Mouse (Mus musculus): ENCODE results near the gene Stat5a.

Stat5a gene

GRCm38 (mm10) chr11:100858935-100859578, at the start of gene Stat5a:
TSS of gene Stat5a (plus strand) at chr11:100859351.
- 0 out of 2 replicates have a peak, but pooled peaks have one; percentile 20 for ATAC-seq (ENCODE audit: insufficient number of reproducible peaks, low FRiP score, low TSS enrichment)

DNA sequence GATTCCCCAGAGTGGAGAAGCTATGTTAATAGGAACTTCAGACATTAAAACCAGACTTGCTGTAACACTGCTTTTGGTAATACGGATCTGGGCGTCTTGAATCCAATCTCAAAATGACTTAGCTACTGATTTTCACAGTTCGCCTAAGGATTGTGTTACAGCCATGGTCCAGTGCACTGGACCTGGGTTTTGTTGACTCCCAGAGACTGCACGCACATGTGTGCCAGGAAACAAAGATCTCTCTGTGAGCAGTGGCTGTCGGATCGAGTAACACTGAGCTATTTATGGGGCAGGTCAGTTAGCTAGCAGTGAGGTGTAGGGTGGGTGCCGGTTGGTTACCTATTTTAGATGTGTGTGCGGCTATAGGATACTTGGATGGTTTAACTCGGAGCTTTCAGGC, 48.6 kb upstream of the Stat5a start:
- no peak for ATAC-seq (ENCODE audit: insufficient number of reproducible peaks, low FRiP score, low TSS enrichment)

DNA sequence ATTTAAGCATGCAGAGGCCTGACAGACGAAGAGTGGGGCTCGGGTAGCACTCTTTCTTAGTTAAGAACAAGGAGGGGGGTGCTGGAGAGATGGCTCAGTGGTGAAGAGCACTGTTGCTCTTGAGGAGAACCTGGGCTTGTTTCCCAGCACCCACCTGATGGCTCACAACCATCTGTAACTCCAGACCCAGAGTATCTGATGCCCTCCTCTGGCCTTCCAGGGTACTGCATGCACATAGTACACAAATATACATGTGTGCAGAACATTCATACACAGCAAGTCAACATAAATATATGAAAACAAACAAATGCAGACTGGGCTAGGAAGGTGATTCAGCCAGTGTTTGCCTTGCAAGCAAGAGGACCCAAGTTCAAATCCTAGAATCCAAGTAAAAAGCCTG, 48.0 kb upstream of the Stat5a start:
- no peak for ATAC-seq (ENCODE audit: insufficient number of reproducible peaks, low FRiP score, low TSS enrichment)

- no peak for ATAC-seq (ENCODE audit: insufficient number of reproducible peaks, low FRiP score, low TSS enrichment)
Measured at GRCm38 (mm10) chr11:100814498-100814897, 44.7 kb upstream of the Stat5a start.

- no peak for ATAC-seq (ENCODE audit: insufficient number of reproducible peaks, low FRiP score, low TSS enrichment)
Measured at GRCm38 (mm10) chr11:100816342-100816741, 42.8 kb upstream of the Stat5a start.

DNA sequence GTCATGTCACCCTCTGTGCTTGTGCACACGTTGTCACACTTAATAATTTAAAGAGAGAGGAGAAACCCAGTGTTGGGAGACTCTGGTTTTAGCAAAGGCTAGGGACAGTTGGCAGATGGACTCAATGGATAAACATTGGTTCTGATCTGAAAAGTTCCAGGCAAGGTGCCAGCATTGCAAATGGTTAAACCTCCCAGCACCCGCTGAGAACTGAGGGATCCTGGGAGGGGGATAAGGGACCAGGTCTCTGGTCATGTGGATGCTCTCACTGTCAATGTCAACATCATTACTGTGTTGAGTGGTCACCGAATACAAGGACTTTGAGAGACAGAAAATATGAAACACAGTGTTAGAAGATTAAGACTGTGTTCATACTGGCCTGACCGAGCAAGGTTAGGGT, 42.4 kb upstream of the Stat5a start:
- no peak; the same call in 1 of the 2 replicates for ATAC-seq (ENCODE audit: insufficient number of reproducible peaks, low FRiP score, low TSS enrichment)

DNA sequence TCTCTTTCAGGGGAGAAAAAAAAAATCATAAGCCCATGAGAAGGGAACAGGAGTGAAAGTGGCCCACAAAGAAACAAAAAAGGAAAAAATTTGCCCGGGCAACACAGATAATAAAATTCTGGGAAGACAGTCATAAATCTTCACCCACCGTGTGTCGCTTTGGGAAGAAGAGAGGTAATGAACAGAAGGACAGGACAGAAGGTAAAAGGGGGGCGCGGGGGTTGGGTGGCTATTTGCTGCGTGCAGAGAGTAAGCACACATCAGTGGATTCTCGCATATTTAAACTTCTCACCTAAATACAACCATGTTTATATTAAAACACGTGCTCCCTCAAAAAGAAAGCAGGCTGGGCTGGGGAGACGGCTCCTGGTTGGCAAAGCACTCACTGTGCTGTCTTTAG, 41.8 kb upstream of the Stat5a start:
- no peak for ATAC-seq (ENCODE audit: insufficient number of reproducible peaks, low FRiP score, low TSS enrichment)

- no peak for ATAC-seq (ENCODE audit: insufficient number of reproducible peaks, low FRiP score, low TSS enrichment)
Measured at GRCm38 (mm10) chr11:100818359-100819012, 40.7 kb upstream of the Stat5a start.

GRCm38 (mm10) chr11:100819048-100819447, 40.1 kb upstream of the Stat5a start:
- no peak for ATAC-seq (ENCODE audit: insufficient number of reproducible peaks, low FRiP score, low TSS enrichment)

- no peak for ATAC-seq (ENCODE audit: insufficient number of reproducible peaks, low FRiP score, low TSS enrichment)
Measured at GRCm38 (mm10) chr11:100819626-100820025, 39.5 kb upstream of the Stat5a start.

GRCm38 (mm10) chr11:100820047-100820446, 39.1 kb upstream of the Stat5a start:
- ATAC-seq (ENCODE audit: insufficient number of reproducible peaks, low FRiP score, low TSS enrichment) = no peak

- ATAC-seq (ENCODE audit: insufficient number of reproducible peaks, low FRiP score, low TSS enrichment) = no peak
Measured at GRCm38 (mm10) chr11:100821605-100822220, 37.4 kb upstream of the Stat5a start.

GRCm38 (mm10) chr11:100822365-100822764, 36.8 kb upstream of the Stat5a start:
- no peak for ATAC-seq (ENCODE audit: insufficient number of reproducible peaks, low FRiP score, low TSS enrichment)

DNA sequence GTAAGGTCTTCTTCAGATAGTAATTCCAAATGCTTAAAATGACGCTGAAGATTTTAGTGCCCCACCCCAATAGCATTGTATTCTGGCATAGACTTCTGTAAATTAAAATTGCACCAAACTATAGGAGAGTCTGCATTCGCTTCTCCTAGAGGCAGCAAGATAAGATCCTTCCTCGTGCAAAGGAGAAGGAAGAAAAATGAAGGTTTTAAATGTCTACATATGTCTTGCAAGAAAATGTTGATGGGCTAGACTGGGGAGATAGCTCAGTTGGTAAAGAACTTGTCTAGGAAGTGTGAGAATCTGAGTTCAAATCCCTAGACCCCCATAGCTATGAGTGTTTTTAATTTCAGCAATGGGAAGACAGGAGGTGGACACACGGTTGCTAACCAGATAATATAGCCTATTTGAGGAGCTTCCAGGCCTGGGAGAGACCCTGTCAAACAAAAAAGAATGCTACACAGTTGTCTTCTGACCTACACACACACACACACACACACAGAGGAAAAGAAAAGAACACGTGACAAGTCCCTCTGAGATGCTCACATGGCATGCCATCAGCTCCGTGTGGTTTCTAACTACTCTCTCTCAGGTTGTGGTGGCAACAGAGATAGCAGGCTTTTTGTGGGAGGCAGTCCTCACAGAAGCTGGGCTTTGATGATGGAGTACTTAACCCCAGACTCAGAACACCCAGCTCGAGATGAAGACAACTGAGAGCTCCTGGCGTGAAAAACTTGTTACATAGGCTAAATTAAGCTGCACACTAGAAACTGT, 35.4 kb upstream of the Stat5a start:
- no peak for ATAC-seq (ENCODE audit: insufficient number of reproducible peaks, low FRiP score, low TSS enrichment)

DNA sequence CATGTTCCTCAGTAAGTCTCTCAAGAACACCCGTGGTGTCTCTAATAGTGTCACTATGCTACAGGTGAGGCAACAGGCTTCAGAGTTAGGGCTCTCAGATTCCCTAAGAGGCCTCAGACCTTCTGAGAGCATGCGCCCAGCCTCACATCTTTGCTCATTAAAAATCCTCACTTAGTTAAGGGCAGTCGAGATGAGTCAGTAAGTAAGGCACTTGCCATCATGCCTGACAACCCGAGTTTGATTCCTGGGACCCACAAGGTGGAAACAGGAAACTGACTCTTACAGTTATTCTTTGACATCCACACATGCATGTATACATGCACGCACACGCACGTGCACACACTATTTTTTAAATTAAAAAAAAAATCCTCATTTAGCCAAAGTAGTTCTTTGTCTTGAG, 34.7 kb upstream of the Stat5a start:
- ATAC-seq (ENCODE audit: insufficient number of reproducible peaks, low FRiP score, low TSS enrichment) = no peak

- no peak for ATAC-seq (ENCODE audit: insufficient number of reproducible peaks, low FRiP score, low TSS enrichment)
Measured at GRCm38 (mm10) chr11:100825451-100825850, 33.7 kb upstream of the Stat5a start.

DNA sequence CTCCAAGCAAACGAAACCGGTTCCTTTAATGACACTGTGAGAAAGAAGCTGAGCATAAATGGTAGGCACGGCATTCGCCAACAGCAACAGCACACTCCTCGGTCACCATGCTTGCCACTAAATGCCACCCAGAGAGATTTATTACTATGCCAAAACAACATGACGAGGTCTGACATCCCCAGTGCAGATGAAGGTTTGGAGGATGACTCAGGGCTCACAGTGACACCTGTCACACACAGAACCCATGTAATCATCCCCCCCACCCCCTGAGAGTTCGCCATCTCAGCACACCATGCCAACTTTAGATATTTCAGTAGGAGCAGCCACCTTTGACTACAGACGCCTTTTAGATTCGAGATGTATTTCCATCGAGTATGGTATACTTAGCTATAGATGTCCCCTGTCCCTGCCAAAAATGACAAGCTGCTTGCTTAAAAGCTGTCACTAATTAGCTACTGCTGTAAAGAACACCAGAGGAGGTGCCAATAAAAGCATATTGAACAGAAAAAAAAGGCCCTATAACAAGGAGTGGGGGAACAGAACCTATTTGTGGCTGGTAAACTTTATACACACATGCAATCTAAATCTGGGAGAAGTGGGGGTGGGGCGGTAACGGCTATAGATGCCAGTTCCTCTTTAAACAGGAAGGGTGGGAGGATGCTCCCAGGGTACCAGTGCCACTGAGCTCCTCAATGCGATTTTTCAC, 32.8 kb upstream of the Stat5a start:
- ATAC-seq (ENCODE audit: insufficient number of reproducible peaks, low FRiP score, low TSS enrichment) = no peak

DNA sequence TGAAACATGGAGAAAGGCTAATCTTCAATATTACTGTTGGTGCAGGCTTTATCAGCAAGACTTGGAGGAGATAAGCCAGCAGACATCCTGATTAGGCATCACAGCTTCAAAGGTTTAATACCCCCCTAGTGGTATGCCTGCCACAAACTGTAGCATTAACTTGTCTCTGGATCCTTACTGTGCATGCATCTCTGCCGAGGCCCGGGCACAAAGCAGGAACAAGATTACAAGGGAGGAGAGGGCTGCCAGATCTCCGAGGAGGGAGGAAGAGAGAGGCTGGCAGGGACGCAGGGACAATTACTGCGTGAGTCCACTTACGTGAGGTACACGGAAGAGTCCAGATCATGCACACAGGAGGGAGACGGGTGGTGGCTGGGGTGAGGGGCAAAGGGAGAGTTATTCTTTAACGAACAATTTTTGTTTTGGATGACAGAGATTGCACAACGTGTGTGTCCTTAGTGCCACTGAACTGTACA, 30.4 kb upstream of the Stat5a start:
- no peak for ATAC-seq (ENCODE audit: insufficient number of reproducible peaks, low FRiP score, low TSS enrichment)

DNA sequence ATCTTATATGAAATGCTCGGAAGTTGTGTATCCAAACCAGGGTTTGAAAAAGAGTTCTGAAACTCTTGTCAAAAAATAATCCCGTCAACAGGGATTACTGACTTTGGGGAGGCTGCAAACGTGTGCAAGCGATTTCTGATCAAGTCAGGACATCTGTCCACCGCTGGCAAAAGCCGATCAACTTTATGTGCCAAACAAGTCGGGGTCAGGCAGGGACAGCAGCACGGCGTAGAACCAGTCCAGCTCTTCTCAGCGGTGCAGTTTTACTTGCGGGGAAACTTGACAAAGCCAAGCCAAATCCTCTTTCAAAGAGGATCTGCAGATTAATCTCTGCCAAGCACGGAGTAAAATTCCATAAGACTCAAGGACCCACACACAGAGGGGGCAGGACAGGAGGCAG, 29.5 kb upstream of the Stat5a start:
- ATAC-seq (ENCODE audit: insufficient number of reproducible peaks, low FRiP score, low TSS enrichment) = no peak

DNA sequence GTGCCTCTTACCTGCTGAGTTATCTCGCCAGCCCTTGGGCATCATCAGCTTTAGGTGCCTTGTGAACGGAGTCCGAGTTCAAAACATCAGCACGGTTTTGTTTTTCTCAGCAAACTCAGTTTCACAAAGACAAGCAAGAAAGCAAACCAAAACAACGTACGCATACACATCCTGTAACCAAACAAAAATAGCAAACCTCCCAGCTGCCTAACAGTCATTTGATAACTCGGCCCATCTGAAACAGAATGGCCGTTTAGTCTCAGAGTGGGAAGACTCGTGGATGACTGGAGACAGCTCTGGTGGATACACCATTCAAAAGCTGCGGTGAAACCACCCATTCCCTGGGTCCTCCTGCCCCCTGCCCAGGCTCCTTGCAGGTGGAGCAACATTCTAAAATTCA, 27.8 kb upstream of the Stat5a start:
- ATAC-seq (ENCODE audit: insufficient number of reproducible peaks, low FRiP score, low TSS enrichment) = no peak
